Comparison of ENCODE assay signal across 8 mouse cellular contexts in genomic region chr5:142444791-142445531, GRCm38 (mm10). TPM values are rescaled to one million over a fixed set of nuclear protein-coding genes. Genes with fewer than 3 reads are reported as not detected.
A peak's percentile ranks its signal among the peaks of the same experiment; 100 is the strongest.
DNase-seq lines count a peak whose midpoint lies in the region; ATAC-seq and TF ChIP-seq lines count a peak whose summit lies in the region.

No protein-coding gene starts in this region.

- no peak for TF ChIP-seq POLR2A in lung, adult 2 months (IDR thresholded peaks at IDR 0.05; ENCODE audit: borderline replicate concordance, extremely low read depth, low read depth, low read length)

- peak; percentile 50 for DNase-seq in c-Kit-positive CD71-positive TER-119-negative erythroid progenitor cells, embryonic 14.5 days (ENCODE audit: low read depth)
- DNase-seq in heart, postnatal 4 days, result peak; percentile 57
- peak; percentile 64 for DNase-seq in naive thymus-derived CD4-positive, alpha-beta T cell, adult 2 months (ENCODE audit: low read depth)
- DNase-seq in cerebellum, adult 11-12 months, result no peak
- DNase-seq in thymus, postnatal 36 days, result no peak
- DNase-seq in lung, adult 2 months, result no peak

- peaks cover 28% of the 10 kb centered on the region for H3K36me3 ChIP-seq in megakaryocyte, embryonic 14.5 days (replicated peaks; ENCODE audit: low read length)

- no peaks in the 10 kb centered on the region for H3K9me3 ChIP-seq in megakaryocyte, embryonic 14.5 days

- WGBS in lung, adult 2 months, result 29% methylated on average over 11 of the region's 11 CpGs

- peaks cover 78% of the 10 kb centered on the region for H3K4me1 ChIP-seq in megakaryocyte, embryonic 14.5 days
- H3K4me1 ChIP-seq in lung, adult 2 months (ENCODE audit: control insufficient read depth, insufficient read depth, low read length), result peaks cover 51% of the 10 kb centered on the region

- no peak for TF ChIP-seq CTCF in lung, adult 2 months (IDR thresholded peaks at IDR 0.05; ENCODE audit: insufficient read depth, low read length)

- H3K4me3 ChIP-seq in megakaryocyte, embryonic 14.5 days (replicated peaks), result peak overlapping the region; percentile 53
- H3K4me3 ChIP-seq in lung, adult 2 months (replicated peaks; ENCODE audit: extremely low read depth, low read depth, low read length), result no peak overlapping the region

- no peaks in the 10 kb centered on the region for H3K27me3 ChIP-seq in megakaryocyte, embryonic 14.5 days (replicated peaks)

- no peak for ATAC-seq in megakaryocyte, adult 5-6 weeks (ENCODE audit: poor library complexity, severe bottlenecking)

RNA-seq across cellular contexts. Expression of gene Ap5z1, which starts 18.8 kb away (rescaled TPM):
- 26.2 and 36.4 TPM in 2 replicates for polyA plus RNA-seq in megakaryocyte, embryonic 14.5 days (2012; ENCODE audit: insufficient read depth, low replicate concordance)
- 10.3 and 10.7 TPM in 2 replicates for total RNA-seq in megakaryocyte, adult 5-6 weeks (2015)
- 9.3 and 10.0 TPM in 2 replicates for total RNA-seq in megakaryocyte, adult 5-6 weeks (2017)
- 1 to 10 TPM; 6.0 to 8.2 TPM for total RNA-seq in heart, postnatal 4 days (2021)
- 50.6 and 66.2 TPM in 2 replicates for polyA plus RNA-seq in lung, adult 2 months (2012; rRNA removed)

RNA-seq across cellular contexts. Expression of gene Foxk1, which starts 43.7 kb away (rescaled TPM):
- 13.3 and 39.1 TPM in 2 replicates for polyA plus RNA-seq in megakaryocyte, embryonic 14.5 days (2012; ENCODE audit: insufficient read depth, low replicate concordance)
- 21.2 and 21.4 TPM in 2 replicates for total RNA-seq in megakaryocyte, adult 5-6 weeks (2015)
- 14.5 and 19.0 TPM in 2 replicates for total RNA-seq in megakaryocyte, adult 5-6 weeks (2017)
- 10 to 100 TPM; 18.2 to 19.0 TPM for total RNA-seq in heart, postnatal 4 days (2021)
- 23.5 and 26.1 TPM in 2 replicates for polyA plus RNA-seq in lung, adult 2 months (2012; rRNA removed)

Comparison
In these comparisons a context has a peak if more than half of its experiments do, and no peak if none do; other contexts are left out.
1. DNase-seq: peak in c-Kit-positive CD71-positive TER-119-negative erythroid progenitor cells, embryonic 14.5 days (single experiment), heart, postnatal 4 days (single experiment) and naive thymus-derived CD4-positive, alpha-beta T cell, adult 2 months (single experiment); none in cerebellum, adult 11-12 months (single experiment), thymus, postnatal 36 days (0 of 2) and lung, adult 2 months (single experiment).